Comparison of ENCODE assay signal across 15 mouse cellular contexts in genomic region chr11:36694810-36695209, GRCm38 (mm10).
DNase-seq lines count a peak whose midpoint lies in the region; ATAC-seq and TF ChIP-seq lines count a peak whose summit lies in the region.
"Had no signal": no experiment of that assay in that cellular context is flagged by ENCODE, and none has a peak within 500 bp of the region (broad histone marks: within the 10 kb centered on the region; RNA-seq: fewer than 3 reads in every experiment).

No protein-coding gene starts in this region.

- peak overlapping the region; percentile 16; the same call in 1 of the 2 replicates for H3K27ac ChIP-seq in forebrain, embryonic 13.5 days
- H3K27ac ChIP-seq in forebrain, embryonic 12.5 days, result no peak overlapping the region; the same call in 1 of the 2 replicates
- H3K27ac ChIP-seq in hindbrain, embryonic 11.5 days (ENCODE audit: low read depth, low read length), result peak overlapping the region; percentile 36; the same call in 1 of the 2 replicates
- peak overlapping the region; percentile 30 for H3K27ac ChIP-seq in midbrain, embryonic 11.5 days (ENCODE audit: low read depth, low read length)
- H3K27ac ChIP-seq in liver, embryonic 11.5 days (ENCODE audit: low read depth, low read length), result no peak overlapping the region
- H3K27ac ChIP-seq: heart, embryonic 10.5 days; neural tube, embryonic 12.5 days had no signal

- H3K9ac ChIP-seq in forebrain, embryonic 13.5 days, result no peak overlapping the region
- H3K9ac ChIP-seq in forebrain, embryonic 12.5 days, result no peak overlapping the region
- no peak overlapping the region for H3K9ac ChIP-seq in hindbrain, embryonic 11.5 days (ENCODE audit: low read depth, low read length)
- no peak overlapping the region for H3K9ac ChIP-seq in midbrain, embryonic 11.5 days (ENCODE audit: low read length)
- no peak overlapping the region for H3K9ac ChIP-seq in liver, embryonic 11.5 days (ENCODE audit: low read depth, low read length)
- H3K9ac ChIP-seq: neural tube, embryonic 12.5 days had no signal

- ATAC-seq in forebrain, embryonic 13.5 days, result no peak
- no peak for ATAC-seq in forebrain, embryonic 12.5 days (ENCODE audit: low FRiP score)
- ATAC-seq in hindbrain, embryonic 11.5 days (ENCODE audit: low FRiP score), result no peak
- ATAC-seq in midbrain, embryonic 11.5 days (ENCODE audit: low FRiP score), result no peak
- ATAC-seq in liver, embryonic 11.5 days (replicated peaks; ENCODE audit: low FRiP score), result no peak
- ATAC-seq: intestine, postnatal 0 days had no signal

- peaks cover 43% of the 10 kb centered on the region for H3K4me1 ChIP-seq in forebrain, embryonic 13.5 days
- H3K4me1 ChIP-seq in forebrain, embryonic 12.5 days, result peaks cover 45% of the 10 kb centered on the region
- H3K4me1 ChIP-seq in hindbrain, embryonic 11.5 days (replicated peaks; ENCODE audit: control insufficient read depth, insufficient read depth, low read length), result peaks cover 5% of the 10 kb centered on the region; the same call in 1 of the 2 replicates
- H3K4me1 ChIP-seq in midbrain, embryonic 11.5 days (ENCODE audit: control insufficient read depth, insufficient read depth, low read length), result peaks cover 34% of the 10 kb centered on the region
- H3K4me1 ChIP-seq in liver, embryonic 11.5 days (replicated peaks; ENCODE audit: control insufficient read depth, insufficient read depth, low read length), result no peaks in the 10 kb centered on the region
- H3K4me1 ChIP-seq: heart, embryonic 10.5 days had no signal

- no peaks in the 10 kb centered on the region for H3K36me3 ChIP-seq in forebrain, embryonic 13.5 days (ENCODE audit: poor library complexity, severe bottlenecking)
- no peaks in the 10 kb centered on the region for H3K36me3 ChIP-seq in forebrain, embryonic 12.5 days (replicated peaks)
- no peaks in the 10 kb centered on the region for H3K36me3 ChIP-seq in hindbrain, embryonic 11.5 days (ENCODE audit: control insufficient read depth, insufficient read depth, low read length)
- no peaks in the 10 kb centered on the region for H3K36me3 ChIP-seq in midbrain, embryonic 11.5 days (ENCODE audit: control insufficient read depth, insufficient read depth, low read length)
- no peaks in the 10 kb centered on the region for H3K36me3 ChIP-seq in liver, embryonic 11.5 days (ENCODE audit: control insufficient read depth, insufficient read depth, low read length)
- H3K36me3 ChIP-seq: heart, embryonic 10.5 days; neural tube, embryonic 12.5 days had no signal

- no peaks in the 10 kb centered on the region for H3K9me3 ChIP-seq in forebrain, embryonic 13.5 days (replicated peaks)
- H3K9me3 ChIP-seq in forebrain, embryonic 12.5 days, result no peaks in the 10 kb centered on the region
- no peaks in the 10 kb centered on the region for H3K9me3 ChIP-seq in hindbrain, embryonic 11.5 days (ENCODE audit: control insufficient read depth, low read length)
- H3K9me3 ChIP-seq in midbrain, embryonic 11.5 days (ENCODE audit: control insufficient read depth, low read length), result no peaks in the 10 kb centered on the region
- H3K9me3 ChIP-seq in liver, embryonic 11.5 days (ENCODE audit: control insufficient read depth, low read length), result no peaks in the 10 kb centered on the region
- H3K9me3 ChIP-seq: heart, embryonic 10.5 days; neural tube, embryonic 12.5 days had no signal

- H3K4me2 ChIP-seq in forebrain, embryonic 13.5 days, result no peak overlapping the region; the same call in 1 of the 2 replicates
- no peak overlapping the region for H3K4me2 ChIP-seq in forebrain, embryonic 12.5 days
- H3K4me2 ChIP-seq in hindbrain, embryonic 11.5 days (replicated peaks; ENCODE audit: low read depth, low read length), result no peak overlapping the region
- no peak overlapping the region for H3K4me2 ChIP-seq in midbrain, embryonic 11.5 days
- H3K4me2 ChIP-seq in liver, embryonic 11.5 days, result no peak overlapping the region
- H3K4me2 ChIP-seq: neural tube, embryonic 12.5 days had no signal

- 36% methylated on average over 8 of the region's 8 CpGs for WGBS in forebrain, embryonic 13.5 days
- WGBS in forebrain, embryonic 12.5 days, result 42% methylated on average over 8 of the region's 8 CpGs
- WGBS in hindbrain, embryonic 11.5 days, result 63% methylated on average over 8 of the region's 8 CpGs
- WGBS in midbrain, embryonic 11.5 days, result 63% methylated on average over 8 of the region's 8 CpGs
- WGBS in liver, embryonic 11.5 days, result 82% methylated on average over 8 of the region's 8 CpGs

- DNase-seq in brain, embryonic 14.5 days (ENCODE audit: low read depth), result peak; percentile 78
- no peak for DNase-seq in hindbrain, embryonic 11.5 days (ENCODE audit: low spot score)
- DNase-seq in midbrain, embryonic 11.5 days (ENCODE audit: low spot score, missing footprints), result no peak
- DNase-seq in lung, postnatal 10 days, result no peak
- DNase-seq in liver, embryonic 11.5 days (ENCODE audit: low spot score), result no peak
- DNase-seq in gastrocnemius, postnatal 10 days, result no peak
- DNase-seq: cerebellum, adult 9-10 months; kidney, postnatal 25 days; left cerebral cortex, postnatal 4 days; right cerebral cortex, postnatal 4 days had no signal

- TF ChIP-seq CTCF in brain, embryonic 14.5 days (IDR thresholded peaks at IDR 0.05; ENCODE audit: borderline replicate concordance, extremely low read depth, insufficient read depth, insufficient read length), result 0 out of 2 replicates have a peak, but pooled peaks have one; percentile 5

- no peak overlapping the region for H3K4me3 ChIP-seq in forebrain, embryonic 13.5 days
- H3K4me3 ChIP-seq in forebrain, embryonic 12.5 days (replicated peaks), result no peak overlapping the region
- H3K4me3 ChIP-seq in hindbrain, embryonic 11.5 days (ENCODE audit: low read depth, low read length), result no peak overlapping the region
- H3K4me3 ChIP-seq in midbrain, embryonic 11.5 days (ENCODE audit: low read depth, low read length), result no peak overlapping the region
- no peak overlapping the region for H3K4me3 ChIP-seq in liver, embryonic 11.5 days (ENCODE audit: low read depth, low read length)
- H3K4me3 ChIP-seq: heart, embryonic 10.5 days; neural tube, embryonic 12.5 days had no signal

- H3K27me3 ChIP-seq in forebrain, embryonic 13.5 days, result no peaks in the 10 kb centered on the region
- H3K27me3 ChIP-seq in forebrain, embryonic 12.5 days, result no peaks in the 10 kb centered on the region
- no peaks in the 10 kb centered on the region for H3K27me3 ChIP-seq in hindbrain, embryonic 11.5 days (ENCODE audit: control insufficient read depth, insufficient read depth, low read length)
- no peaks in the 10 kb centered on the region for H3K27me3 ChIP-seq in midbrain, embryonic 11.5 days (ENCODE audit: control insufficient read depth, insufficient read depth, low read length)
- H3K27me3 ChIP-seq in liver, embryonic 11.5 days (replicated peaks; ENCODE audit: control insufficient read depth, insufficient read depth, low read length), result no peaks in the 10 kb centered on the region
- H3K27me3 ChIP-seq: neural tube, embryonic 12.5 days had no signal

- TF ChIP-seq POLR2A in brain, embryonic 14.5 days (IDR thresholded peaks at IDR 0.05; ENCODE audit: borderline replicate concordance, extremely low read depth, insufficient read depth, insufficient read length, poor library complexity, severe bottlenecking), result no peak

Comparison
In these comparisons a context has a peak if more than half of its experiments do, and no peak if none do; other contexts are left out.
1. H3K27ac ChIP-seq: peak in forebrain, embryonic 13.5 days (single experiment), hindbrain, embryonic 11.5 days (single experiment) and midbrain, embryonic 11.5 days (single experiment); none in forebrain, embryonic 12.5 days (single experiment) and liver, embryonic 11.5 days (single experiment).